Mouse (Mus musculus) forebrain, embryonic 11.5 days (tissue): ENCODE data around the gene Tcerg1l. TPM values are rescaled to one million over a fixed set of nuclear protein-coding genes. Genes with fewer than 3 reads are reported as not detected.

Experiments used
- ATAC-seq: fragments of 200-750 bp; cut with Nextera tagmentation; replicated peaks from 2 replicates; pipeline ENCODE4 v1.8.0; 2017; ENCODE audit warnings: moderate TSS enrichment; ENCODE audit not compliant: low FRiP score
- DNase-seq: peaks from one replicate; pipeline ENCODE4 v3.0.0-alpha.2; 2017; ENCODE audit warnings: low spot score
- H3K27ac ChIP-seq: fragments of 300-500 bp; sonication (generic); 2 replicates; pipeline ENCODE4 v1.5.1; 2014; ENCODE audit warnings: low read depth, low read length
- H3K27me3 ChIP-seq: fragments of 300-500 bp; sonication (generic); 2 replicates; pipeline ENCODE4 v1.6.1; 2014; ENCODE audit warnings: mild to moderate bottlenecking, low read length, mixed read lengths; ENCODE audit not compliant: control insufficient read depth, insufficient read depth
- H3K36me3 ChIP-seq: fragments of 300-500 bp; sonication (generic); 2 replicates; pipeline ENCODE4 v1.6.1; 2014; ENCODE audit warnings: mild to moderate bottlenecking, low read length, moderate library complexity, mixed read lengths; ENCODE audit not compliant: control insufficient read depth, insufficient read depth
- H3K4me1 ChIP-seq: fragments of 300-500 bp; sonication (generic); replicated peaks from 2 replicates; pipeline ENCODE4 v1.6.1; 2014; ENCODE audit warnings: low read length, mixed read lengths; ENCODE audit not compliant: control insufficient read depth, insufficient read depth
- H3K4me2 ChIP-seq: fragments of 300-500 bp; sonication (generic); 2 replicates; pipeline ENCODE4 v1.6.1; 2014; ENCODE audit warnings: low read depth, mild to moderate bottlenecking, low read length, moderate library complexity, mixed read lengths; ENCODE audit not compliant: severe bottlenecking
- H3K4me3 ChIP-seq: fragments of 300-500 bp; sonication (generic); 2 replicates; pipeline ENCODE4 v1.5.1; 2014; ENCODE audit warnings: low read depth, low read length
- H3K9ac ChIP-seq: fragments of 300-500 bp; sonication (generic); 2 replicates; pipeline ENCODE4 v1.6.1; 2014; ENCODE audit warnings: low read length
- H3K9me3 ChIP-seq: fragments of 300-500 bp; sonication (generic); 2 replicates; pipeline ENCODE4 v1.6.1; 2016; ENCODE audit warnings: low read length, mixed read lengths; ENCODE audit not compliant: control insufficient read depth
- WGBS: fragments of 180-500 bp; shearing (Covaris S2); extraction: QIAGEN DNeasy Blood & Tissue Kit; methylation state at CpG from one replicate; pipeline ENCODE4 v1.1.7; 2014; 5-methylcytosine and 5-hydroxymethylcytosine counted together
- polyA plus RNA-seq: library from polyadenylated mRNA; unstranded; fragments of >200 nt; fragmentation: Nextera tagmentation; extraction: Ambion mirVana; gene quantifications from 2 replicates; pipeline ENCODE4 v1.2.1, GENCODE M21; 2014

Tcerg1l gene
- polyA plus RNA-seq, 1 experiment from 2014 or later: 2.4 TPM

GRCm38 (mm10) chr7:138400506-138401272 lies 3.2 kb upstream of the Tcerg1l start:
- no peak overlapping the region for H3K4me3 ChIP-seq
- H3K9ac ChIP-seq: no peak overlapping the region
- H3K4me1 ChIP-seq: peaks cover 5% of the 10 kb centered on the region; the same call in 1 of the 2 replicates
- no peaks in the 10 kb centered on the region for H3K9me3 ChIP-seq
- no peaks in the 10 kb centered on the region for H3K36me3 ChIP-seq
- ATAC-seq: no peak
- H3K4me2 ChIP-seq: no peak overlapping the region
- H3K27me3 ChIP-seq: peaks cover 13% of the 10 kb centered on the region
- no peak for DNase-seq
- H3K27ac ChIP-seq: no peak overlapping the region
- 81% methylated on average over 8 of the region's 8 CpGs for WGBS

- ATAC-seq: peak; percentile 84
- Histone ChIP-seq H3K4me1 (peaks cover 5% of the 10 kb centered on the region; the same call in 1 of the 2 replicates), H3K4me2 (peak overlapping the region; percentile 99), H3K27me3 (peaks cover 13% of the 10 kb centered on the region), H3K9ac (peak overlapping the region; percentile 55; the same call in 1 of the 2 replicates), H3K27ac (no peak overlapping the region), H3K4me3 (peak overlapping the region; percentile 58), H3K9me3 (no peaks in the 10 kb centered on the region), H3K36me3 (no peaks in the 10 kb centered on the region)
- DNase-seq: peak; percentile 88
- 1% methylated on average over 21 of the region's 21 CpGs for WGBS
These were observed 758 bp upstream of the Tcerg1l start for GRCm38 (mm10) chr7:138398182-138398793.

GRCm38 (mm10) chr7:138396863-138397484 lies 556 bp downstream of the Tcerg1l start:
- no peak overlapping the region for H3K27ac ChIP-seq
- peak overlapping the region; percentile 99 for H3K4me2 ChIP-seq
- H3K4me3 ChIP-seq: peak overlapping the region; percentile 58
- under 1% methylated on average over 41 of the region's 41 CpGs for WGBS
- H3K36me3 ChIP-seq: no peaks in the 10 kb centered on the region
- peak; percentile 35; the same call in 1 of the 2 replicates for ATAC-seq
- peaks cover 13% of the 10 kb centered on the region for H3K27me3 ChIP-seq
- peak; percentile 81 for DNase-seq
- H3K9me3 ChIP-seq: no peaks in the 10 kb centered on the region
- peak overlapping the region; percentile 55 for H3K9ac ChIP-seq
- H3K4me1 ChIP-seq: peaks cover 5% of the 10 kb centered on the region; the same call in 1 of the 2 replicates

GRCm38 (mm10) chr7:138396109-138396862 lies 1.2 kb downstream of the Tcerg1l start:
- Histone ChIP-seq H3K4me1 (peaks cover 5% of the 10 kb centered on the region; the same call in 1 of the 2 replicates), H3K9me3 (no peaks in the 10 kb centered on the region), H3K27ac (no peak overlapping the region), H3K36me3 (no peaks in the 10 kb centered on the region), H3K4me2 (peak overlapping the region; percentile 99; the same call in 1 of the 2 replicates), H3K9ac (no peak overlapping the region), H3K4me3 (peak overlapping the region; percentile 58; the same call in 1 of the 2 replicates), H3K27me3 (peaks cover 13% of the 10 kb centered on the region)
- 39% methylated on average over 13 of the region's 13 CpGs for WGBS
- no peak for ATAC-seq
- no peak for DNase-seq

- Histone ChIP-seq H3K4me3 (no peak overlapping the region), H3K36me3 (no peaks in the 10 kb centered on the region), H3K4me1 (no peaks in the 10 kb centered on the region), H3K9me3 (no peaks in the 10 kb centered on the region), H3K4me2 (no peak overlapping the region), H3K27ac (no peak overlapping the region), H3K9ac (no peak overlapping the region), H3K27me3 (no peaks in the 10 kb centered on the region)
- WGBS: 91% methylated on average over 6 of the region's 6 CpGs
- ATAC-seq (no peak), DNase-seq (no peak)
These were observed 7.6 kb downstream of the Tcerg1l start for GRCm38 (mm10) chr7:138389941-138390340.

GRCm38 (mm10) chr7:138389071-138389470 lies 8.5 kb downstream of the Tcerg1l start:
- DNase-seq (no peak), ATAC-seq (no peak)
- H3K27me3 ChIP-seq: no peaks in the 10 kb centered on the region
- H3K4me2 ChIP-seq: no peak overlapping the region
- H3K4me1 ChIP-seq: no peaks in the 10 kb centered on the region
- WGBS: 80% methylated on average over 3 of the region's 3 CpGs
- no peaks in the 10 kb centered on the region for H3K36me3 ChIP-seq
- no peaks in the 10 kb centered on the region for H3K9me3 ChIP-seq
- no peak overlapping the region for H3K27ac ChIP-seq
- H3K9ac ChIP-seq: no peak overlapping the region
- H3K4me3 ChIP-seq: no peak overlapping the region

- WGBS: 74% methylated on average over 3 of the region's 3 CpGs
- Histone ChIP-seq H3K36me3 (no peaks in the 10 kb centered on the region), H3K9ac (no peak overlapping the region), H3K27ac (no peak overlapping the region), H3K9me3 (no peaks in the 10 kb centered on the region), H3K4me2 (no peak overlapping the region), H3K4me1 (no peaks in the 10 kb centered on the region), H3K27me3 (no peaks in the 10 kb centered on the region), H3K4me3 (no peak overlapping the region)
- DNase-seq: no peak
- ATAC-seq: no peak
These were observed 18.3 kb downstream of the Tcerg1l start for GRCm38 (mm10) chr7:138379221-138379620.

GRCm38 (mm10) chr7:138378546-138378945 lies 19.0 kb downstream of the Tcerg1l start:
- no peak overlapping the region for H3K9ac ChIP-seq
- no peak overlapping the region for H3K4me3 ChIP-seq
- no peaks in the 10 kb centered on the region for H3K4me1 ChIP-seq
- no peak overlapping the region for H3K4me2 ChIP-seq
- no peak overlapping the region for H3K27ac ChIP-seq
- WGBS: 91% methylated on average over 4 of the region's 4 CpGs
- no peaks in the 10 kb centered on the region for H3K9me3 ChIP-seq
- no peaks in the 10 kb centered on the region for H3K36me3 ChIP-seq
- DNase-seq (no peak), ATAC-seq (no peak)
- no peaks in the 10 kb centered on the region for H3K27me3 ChIP-seq
